Mouse (Mus musculus) c-Kit-positive CD71-positive TER-119-negative erythroid progenitor cells, embryonic 14.5 days (primary cell): ENCODE results near the gene Pqlc2.

Experiments used
- DNase-seq: peaks from one replicate; pipeline ENCODE4 v3.0.0-alpha.2; 2013; ENCODE audit warnings: low read depth

Pqlc2 gene

DNA sequence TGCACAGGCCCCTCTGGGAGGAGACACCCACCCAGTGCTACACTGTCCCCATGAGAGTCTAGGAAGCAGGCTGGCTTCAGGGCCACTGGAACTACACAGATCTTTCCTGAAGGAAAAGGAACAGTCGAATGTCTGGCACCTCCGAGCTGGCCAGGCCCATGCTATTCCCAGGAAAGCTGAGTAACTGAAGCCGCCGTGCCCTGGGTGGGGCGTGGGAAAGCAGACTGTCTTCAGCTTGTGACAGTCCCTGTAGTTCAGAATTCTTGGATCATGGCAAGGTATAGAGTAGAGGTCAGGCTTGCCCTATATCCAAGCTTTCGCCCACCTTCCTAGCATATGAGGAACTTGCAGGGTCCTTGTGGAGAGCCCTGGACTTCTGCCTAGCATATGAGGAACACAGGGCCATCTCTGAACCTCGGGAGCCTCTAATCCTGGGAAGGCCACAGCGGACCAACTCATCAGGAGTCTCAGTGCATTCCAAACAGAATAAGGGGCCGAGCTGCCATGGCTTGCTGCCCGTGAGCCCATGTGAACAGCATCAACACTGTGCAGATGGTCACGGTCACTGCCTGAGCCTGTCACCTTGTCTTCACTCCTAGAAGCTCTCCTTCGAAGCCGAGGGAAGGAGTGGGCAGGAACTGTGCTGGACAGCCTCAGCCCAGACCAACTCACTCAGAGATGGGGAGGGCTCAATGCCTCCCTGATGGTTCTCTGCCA is 44.6 kb downstream of the Pqlc2 start:
- no peak for DNase-seq

DNA sequence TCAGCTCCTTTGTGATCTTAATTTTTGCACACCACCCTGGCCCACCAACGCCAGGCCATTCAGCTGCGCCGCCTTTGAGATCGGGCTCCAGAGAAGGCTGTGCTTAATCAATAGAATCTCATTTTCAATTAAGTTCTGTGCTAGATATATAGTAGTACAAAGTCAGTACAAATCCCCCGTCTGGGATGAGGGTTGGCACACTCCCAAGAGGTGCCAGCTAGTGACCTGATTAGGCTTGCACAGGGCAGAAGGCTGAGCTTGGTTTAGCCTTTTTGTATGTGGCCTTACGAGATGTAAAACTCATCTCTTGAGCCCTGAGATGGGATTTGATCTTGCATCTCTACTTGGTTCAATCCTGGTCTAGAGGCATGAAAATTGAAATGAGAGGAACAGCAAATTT is 47.5 kb downstream of the Pqlc2 start:
- DNase-seq = no peak

DNA sequence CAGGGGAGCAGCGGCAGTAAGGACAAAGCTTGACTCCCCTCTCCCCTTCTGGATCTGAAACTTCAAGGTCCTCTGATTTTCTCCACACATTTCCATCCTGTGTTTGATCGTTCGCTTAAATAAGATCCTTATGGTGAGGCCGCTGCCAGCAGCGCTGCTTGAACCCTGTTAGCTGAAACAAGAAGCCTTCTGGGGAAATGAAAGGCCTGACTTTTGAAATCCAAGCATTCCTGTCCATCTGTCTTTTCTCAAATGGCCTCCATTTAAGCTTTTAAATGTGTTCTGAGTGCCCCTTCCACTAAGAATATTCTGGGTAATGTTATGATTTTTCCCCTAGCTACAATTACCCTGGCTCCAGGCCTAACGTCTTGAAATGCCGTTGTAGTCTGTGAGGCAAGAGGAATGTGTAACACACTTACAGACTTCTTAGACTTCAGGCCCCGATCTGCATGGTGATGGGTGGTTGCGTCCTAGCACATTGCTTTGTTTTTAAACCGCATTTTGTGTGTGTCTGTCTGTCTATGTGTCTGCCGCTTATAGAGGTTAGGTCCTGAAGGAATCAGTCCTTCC is 51.1 kb downstream of the Pqlc2 start:
- no peak for DNase-seq

DNA sequence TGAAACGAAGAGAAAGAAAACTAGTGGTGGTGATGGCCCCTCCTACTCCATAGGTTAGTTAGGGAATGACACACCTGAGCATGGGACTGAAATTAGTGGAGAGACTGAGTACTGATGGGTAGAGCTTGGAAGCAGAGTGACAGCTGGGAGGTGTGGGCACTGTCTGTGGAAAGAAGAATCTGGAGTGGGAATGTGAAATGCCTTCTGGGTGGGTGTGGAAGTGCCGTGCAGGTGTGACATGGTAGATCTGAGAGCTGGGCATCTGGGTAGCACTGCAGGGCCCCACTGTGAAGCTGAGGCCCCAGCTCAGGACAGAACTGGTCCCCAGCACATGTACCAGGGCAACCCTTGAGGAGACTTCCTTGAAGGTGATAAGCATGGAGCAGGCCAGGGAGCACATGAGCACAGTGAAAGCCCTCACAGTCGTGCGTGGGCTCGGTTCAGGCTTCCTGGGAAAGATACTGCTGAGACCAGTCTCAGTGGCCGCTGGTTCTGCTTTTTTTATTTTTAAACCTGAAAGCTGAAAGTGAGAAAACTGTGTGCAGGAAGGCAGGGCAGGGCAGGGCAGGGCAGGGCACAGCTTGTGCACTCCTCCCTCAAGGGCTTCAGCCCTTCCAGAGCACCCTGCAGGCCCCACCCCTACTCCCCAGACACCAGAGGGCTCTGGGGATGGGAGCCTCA is 51.7 kb downstream of the Pqlc2 start:
- DNase-seq = no peak

DNA sequence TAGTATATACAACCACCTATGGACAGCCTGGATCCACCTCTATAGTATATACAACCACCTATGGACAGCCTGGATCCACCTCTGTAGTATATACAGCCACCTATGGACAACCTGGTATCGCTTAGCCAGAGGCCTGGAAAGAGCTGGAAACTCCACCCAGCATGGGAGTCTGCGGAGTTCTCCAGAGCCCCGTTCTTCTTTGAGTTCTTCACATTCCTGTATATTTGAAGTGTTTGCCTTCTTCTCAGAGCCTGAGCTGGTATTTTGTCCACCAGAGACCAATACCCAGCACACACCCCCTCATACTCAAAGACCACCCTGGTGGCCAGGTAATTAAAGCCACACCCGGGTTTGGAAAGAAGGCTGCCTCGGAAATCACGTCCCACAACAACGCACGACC is 53.8 kb downstream of the Pqlc2 start:
- no peak for DNase-seq

DNA sequence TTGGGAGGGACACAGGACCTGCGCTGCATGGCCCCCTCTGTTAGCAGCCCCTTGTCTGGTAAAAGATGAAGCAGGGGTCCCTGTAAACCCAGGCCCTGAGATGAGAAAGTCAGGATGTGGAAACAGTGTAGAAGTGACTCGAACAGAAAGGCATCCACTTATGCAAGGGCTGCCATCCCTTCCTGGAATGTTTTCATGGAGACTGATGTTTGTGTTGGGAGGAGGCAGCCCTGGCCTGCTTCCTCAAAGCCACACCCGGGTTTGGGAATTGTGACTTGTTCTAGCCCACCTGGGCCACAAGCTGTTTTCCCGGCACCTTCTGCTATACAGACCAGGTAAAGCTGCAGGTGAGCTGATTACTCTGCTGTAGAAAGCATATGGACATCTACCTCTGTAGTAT is 54.4 kb downstream of the Pqlc2 start:
- no peak for DNase-seq

DNA sequence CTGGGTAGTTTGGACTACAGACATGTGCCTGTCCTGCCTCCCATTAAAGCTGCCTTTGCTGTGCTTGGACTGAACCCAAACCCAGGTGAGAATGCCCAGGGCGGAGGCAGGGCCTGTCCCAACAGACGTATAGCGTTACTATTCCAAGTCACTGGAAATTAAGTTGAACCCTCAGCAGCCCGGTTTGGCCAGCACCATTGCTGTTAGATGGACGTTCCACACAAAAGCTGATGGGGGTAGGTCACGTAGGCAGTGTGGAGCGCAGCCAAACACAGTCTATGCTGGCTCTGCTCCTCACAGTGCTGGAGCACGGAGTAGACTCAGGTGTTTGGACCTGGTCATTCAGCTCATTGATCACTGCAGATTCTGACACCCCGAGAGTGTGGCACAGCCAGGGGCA is 57.3 kb downstream of the Pqlc2 start:
- DNase-seq = no peak

DNA sequence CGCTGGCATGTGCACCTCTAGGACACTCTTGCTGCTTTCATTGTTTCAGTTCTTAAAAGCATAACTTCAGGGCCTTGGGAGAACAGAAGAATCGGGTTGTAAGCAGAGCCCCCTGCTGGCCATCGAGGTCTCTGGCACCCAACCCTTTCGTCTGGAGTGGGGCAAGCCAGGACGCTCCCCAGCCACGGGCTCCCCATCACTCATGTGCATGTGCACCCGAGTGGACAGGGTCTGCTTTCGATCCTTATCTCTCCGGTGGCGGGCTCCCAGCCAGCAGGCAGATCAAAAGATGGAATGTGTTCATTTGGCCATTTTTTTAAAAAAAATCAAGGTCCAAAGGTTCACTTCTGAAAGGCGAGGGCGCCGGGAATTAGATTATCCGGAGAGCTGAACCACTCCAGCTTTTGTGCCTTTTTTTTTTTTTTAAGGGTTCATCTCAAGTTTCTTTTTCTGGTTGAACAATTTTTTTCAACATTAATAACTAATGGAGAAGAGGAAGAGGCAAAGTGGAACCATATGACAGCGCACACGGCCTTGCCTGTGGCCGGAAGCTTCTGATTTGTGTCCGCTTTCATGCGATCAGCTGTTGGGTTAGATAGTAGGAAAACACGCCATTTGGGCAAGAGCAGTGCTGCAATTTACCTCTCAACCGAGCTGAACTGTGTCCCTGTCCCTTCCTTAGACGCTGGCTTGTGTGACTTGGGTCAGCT is 58.3 kb downstream of the Pqlc2 start:
- peak; percentile 51 for DNase-seq

DNA sequence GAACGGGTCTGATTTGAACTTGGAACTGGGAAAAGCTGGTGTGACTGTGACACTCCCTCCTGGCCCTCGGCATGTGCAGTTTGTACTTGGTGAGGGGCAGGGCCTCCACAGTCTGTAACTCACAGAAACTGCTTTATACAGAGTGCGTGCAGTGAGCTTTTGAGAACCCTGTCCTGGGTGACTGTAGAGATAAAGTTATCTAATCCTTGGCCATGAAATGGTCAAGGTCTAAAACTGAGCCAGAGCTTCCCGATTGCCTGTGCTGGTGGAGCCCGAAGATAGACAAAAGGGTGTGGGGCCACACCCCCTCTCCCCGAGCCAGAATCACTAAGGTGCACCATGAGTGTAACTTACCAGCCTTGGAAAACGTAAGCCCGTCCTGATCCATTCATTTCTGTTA is 59.6 kb downstream of the Pqlc2 start:
- peak; percentile 17 for DNase-seq

DNA sequence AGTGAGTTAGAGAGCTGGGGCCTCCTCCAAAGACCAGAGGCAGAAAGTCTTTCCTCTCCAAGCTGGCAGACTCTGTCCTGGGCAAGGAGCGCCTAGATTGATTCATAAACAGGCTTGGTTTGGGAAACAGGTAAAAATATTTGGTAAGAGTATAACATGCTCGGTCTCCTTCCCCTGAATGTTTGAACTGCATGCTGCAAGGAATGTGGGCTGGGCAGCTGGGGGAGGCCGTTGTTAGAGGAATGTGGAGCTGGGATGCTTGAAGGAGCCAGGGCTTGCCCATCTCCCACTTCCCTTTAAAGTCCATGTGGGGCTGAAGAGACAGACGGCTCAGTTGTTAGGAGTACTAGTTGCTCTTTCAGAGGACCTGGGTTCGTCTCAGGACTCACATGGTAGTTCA is 60.5 kb downstream of the Pqlc2 start:
- no peak for DNase-seq

DNA sequence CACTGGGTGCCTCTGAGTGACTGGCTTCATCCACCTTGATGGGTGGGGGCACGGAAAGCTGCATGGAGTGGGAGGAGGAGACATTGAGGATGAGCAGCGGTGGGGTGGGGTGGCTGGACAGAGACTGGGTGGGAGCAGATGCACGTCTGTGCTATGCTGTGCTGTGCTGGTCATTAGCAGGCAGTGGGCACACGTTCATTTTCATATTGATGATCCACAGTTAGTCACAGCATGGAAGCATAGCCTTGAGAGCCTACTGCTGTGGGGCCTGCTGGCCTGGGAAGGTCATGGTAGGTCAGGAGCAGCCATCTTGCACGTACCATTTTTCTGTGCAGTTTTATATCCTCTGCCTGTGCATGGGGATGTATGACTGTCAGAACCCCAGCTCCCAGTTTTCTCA is 61.8 kb downstream of the Pqlc2 start:
- DNase-seq = no peak

DNA sequence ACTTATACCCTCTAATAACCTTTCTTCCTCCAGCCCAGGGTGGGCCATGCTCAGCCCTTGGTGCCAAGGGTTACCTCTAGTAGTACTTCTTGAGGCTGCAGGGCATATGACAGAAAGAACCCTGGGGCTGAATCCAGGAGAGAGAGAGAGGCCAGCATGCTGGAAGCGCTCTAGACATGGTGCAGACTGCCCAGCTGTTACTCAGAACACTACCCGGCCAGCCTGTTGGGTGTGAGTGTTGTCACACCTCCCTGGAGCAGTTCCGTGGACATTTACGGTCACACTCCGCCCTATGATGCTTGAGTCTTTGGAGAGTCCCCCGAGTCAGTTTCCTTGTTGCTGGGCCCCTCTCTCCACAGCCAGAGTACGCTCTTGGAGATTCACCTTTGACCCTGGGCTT is 62.5 kb downstream of the Pqlc2 start:
- DNase-seq = no peak

DNA sequence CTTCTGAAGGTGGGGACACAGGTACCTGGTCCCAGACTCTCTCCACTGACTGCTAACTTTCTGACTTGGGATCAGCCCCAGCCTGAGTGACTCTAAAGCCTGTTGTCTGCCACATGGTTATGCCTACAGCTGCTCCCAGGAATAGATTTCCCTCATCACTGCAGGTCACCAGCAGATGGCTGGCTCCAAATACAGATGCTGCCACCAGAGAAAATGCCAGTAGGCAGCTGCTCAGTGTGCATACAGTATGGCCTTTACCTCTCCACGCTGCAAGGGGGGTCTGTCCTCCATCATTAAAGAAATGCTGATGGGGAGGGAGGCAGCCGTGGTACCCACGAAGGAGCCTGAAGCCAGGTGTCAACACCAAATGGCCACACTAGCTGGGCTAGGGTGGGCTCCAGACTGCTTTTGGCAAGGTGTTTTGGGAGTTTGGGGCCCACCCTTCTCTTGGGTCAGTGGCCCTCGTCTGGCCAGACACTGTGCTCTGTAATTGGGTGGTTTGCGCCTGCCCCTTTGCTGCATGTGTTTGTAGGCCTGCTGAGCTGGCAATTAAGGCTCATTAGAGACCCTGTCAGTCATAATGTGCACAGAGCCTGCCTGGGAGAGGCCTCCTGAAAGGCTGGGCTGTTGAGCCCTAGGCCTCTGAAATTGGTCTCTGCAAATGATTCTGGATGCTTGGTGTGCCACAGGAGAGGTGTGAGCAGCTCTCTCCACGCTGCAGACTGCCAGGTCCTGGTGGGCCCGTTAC is 64.2 kb downstream of the Pqlc2 start:
- no peak for DNase-seq

DNA sequence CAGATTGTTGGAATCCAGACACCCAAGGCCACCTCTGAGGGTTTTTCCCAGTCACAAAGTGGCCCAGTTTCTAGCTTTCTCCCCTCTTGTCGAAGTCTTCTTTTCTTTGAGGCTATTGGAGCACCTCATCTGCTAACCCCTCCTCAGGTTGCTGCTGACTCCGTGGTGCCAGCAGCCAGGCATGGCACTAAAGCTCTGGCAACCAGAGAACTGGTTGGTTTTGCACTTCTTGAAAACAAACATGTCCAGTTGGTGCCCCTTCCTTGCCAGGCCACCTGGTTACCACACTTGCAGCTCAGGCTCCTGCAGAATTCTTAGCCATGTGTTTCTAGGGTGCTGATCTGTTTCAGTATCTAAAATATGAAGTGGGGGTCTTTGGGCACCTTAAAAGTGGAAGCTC is 65.0 kb downstream of the Pqlc2 start:
- no peak for DNase-seq

DNA sequence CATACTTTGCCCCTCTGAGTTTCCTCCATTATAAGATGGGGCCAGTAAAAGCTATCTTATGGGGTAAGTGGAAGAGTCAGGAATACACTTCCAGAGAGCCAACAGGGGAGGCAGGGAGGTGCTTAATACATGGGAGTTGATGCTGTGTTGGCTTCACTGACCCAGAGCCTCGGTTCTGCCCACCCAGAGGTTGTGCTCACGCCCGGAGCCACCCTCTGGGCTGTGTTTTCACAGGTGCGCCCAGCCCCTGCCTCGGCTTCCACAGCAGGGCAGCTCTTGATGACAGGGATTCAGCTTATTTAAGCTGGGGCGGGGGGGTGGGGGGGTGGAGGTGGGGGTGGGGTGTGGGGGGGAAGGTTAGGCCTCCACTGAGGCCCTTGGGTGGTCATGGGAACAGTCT is 65.7 kb downstream of the Pqlc2 start:
- no peak for DNase-seq

DNA sequence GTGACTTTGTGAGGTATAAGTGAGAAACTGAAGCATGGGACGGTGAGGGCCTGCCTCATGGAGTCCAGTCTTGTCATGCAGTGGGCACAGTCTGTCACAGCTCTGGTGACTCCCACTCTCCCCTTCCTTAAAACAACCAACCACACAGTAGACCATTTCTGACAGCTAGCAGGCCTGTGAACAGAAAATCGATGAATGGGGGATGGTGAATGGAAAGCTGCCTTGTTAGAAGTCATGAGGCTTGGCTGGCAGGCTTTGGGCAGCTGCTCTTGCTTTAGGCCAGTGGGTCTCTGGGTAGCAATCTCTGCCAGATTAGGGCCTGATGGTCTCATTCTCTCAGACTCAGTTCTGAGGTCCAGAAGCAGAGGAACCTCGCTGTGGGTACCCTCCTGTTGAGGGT is 66.3 kb downstream of the Pqlc2 start:
- no peak for DNase-seq
